Mouse (Mus musculus) ES-Bruce4 (cell line): ENCODE results near the gene Cdh23. TPM values are rescaled to one million over a fixed set of nuclear protein-coding genes. Genes with fewer than 3 reads are reported as not detected.

Source experiments
- H3K27ac ChIP-seq: 2 replicates; pipeline ENCODE4 v1.5.1; 2012; ENCODE audit warnings: low read length, inconsistent platforms; ENCODE audit not compliant: insufficient read depth
- H3K27me3 ChIP-seq: 2 replicates; pipeline ENCODE4 v1.6.1; 2012; ENCODE audit warnings: mild to moderate bottlenecking, low read length, inconsistent platforms; ENCODE audit not compliant: control insufficient read depth, poor library complexity, insufficient read depth, severe bottlenecking
- H3K36me3 ChIP-seq: 2 replicates; pipeline ENCODE4 v1.6.1; 2012; ENCODE audit warnings: inconsistent platforms, mild to moderate bottlenecking, low read length, moderate library complexity; ENCODE audit not compliant: control insufficient read depth, poor library complexity, insufficient read depth, severe bottlenecking
- H3K4me1 ChIP-seq: one replicate; pipeline ENCODE4 v1.8.1; 2011; ENCODE audit warnings: low read length; ENCODE audit not compliant: control insufficient read depth, insufficient read depth
- H3K4me3 ChIP-seq: 2 replicates; pipeline ENCODE4 v1.5.1; 2011; ENCODE audit warnings: low read depth, mild to moderate bottlenecking, low read length
- H3K9ac ChIP-seq: 2 replicates; pipeline ENCODE4 v1.6.1; 2012; ENCODE audit warnings: low read depth, mild to moderate bottlenecking, inconsistent platforms; ENCODE audit not compliant: poor library complexity, severe bottlenecking
- H3K9me3 ChIP-seq: replicated peaks from 2 replicates; pipeline ENCODE4 v1.6.1; 2012; ENCODE audit warnings: mild to moderate bottlenecking, low read length, inconsistent platforms; ENCODE audit not compliant: control insufficient read depth, poor library complexity, insufficient read depth, severe bottlenecking
- CTCF ChIP-seq: IDR thresholded peaks from one replicate; pipeline ENCODE4 v1.8.1; 2011; ENCODE audit warnings: low read depth, low read length
- EP300 ChIP-seq: IDR thresholded peaks from 2 replicates; pipeline ENCODE4 v1.6.1; 2011; ENCODE audit warnings: low read depth, low read length; ENCODE audit not compliant: insufficient read depth
- POLR2A ChIP-seq: IDR thresholded peaks from one replicate; pipeline ENCODE4 v1.8.1; 2011; ENCODE audit warnings: low read length; ENCODE audit not compliant: insufficient read depth
- polyA plus RNA-seq: library from polyadenylated mRNA; stranded (reverse); fragments of >200 nt; gene quantifications from 2 replicates; pipeline ENCODE4 v1.2.4, GENCODE M21; 2011; ENCODE audit warnings: low read depth; ENCODE audit not compliant: missing spikeins, insufficient read depth, insufficient read length

The Cdh23 gene
- polyA plus RNA-seq, 1 experiment = 0.33 TPM

DNA sequence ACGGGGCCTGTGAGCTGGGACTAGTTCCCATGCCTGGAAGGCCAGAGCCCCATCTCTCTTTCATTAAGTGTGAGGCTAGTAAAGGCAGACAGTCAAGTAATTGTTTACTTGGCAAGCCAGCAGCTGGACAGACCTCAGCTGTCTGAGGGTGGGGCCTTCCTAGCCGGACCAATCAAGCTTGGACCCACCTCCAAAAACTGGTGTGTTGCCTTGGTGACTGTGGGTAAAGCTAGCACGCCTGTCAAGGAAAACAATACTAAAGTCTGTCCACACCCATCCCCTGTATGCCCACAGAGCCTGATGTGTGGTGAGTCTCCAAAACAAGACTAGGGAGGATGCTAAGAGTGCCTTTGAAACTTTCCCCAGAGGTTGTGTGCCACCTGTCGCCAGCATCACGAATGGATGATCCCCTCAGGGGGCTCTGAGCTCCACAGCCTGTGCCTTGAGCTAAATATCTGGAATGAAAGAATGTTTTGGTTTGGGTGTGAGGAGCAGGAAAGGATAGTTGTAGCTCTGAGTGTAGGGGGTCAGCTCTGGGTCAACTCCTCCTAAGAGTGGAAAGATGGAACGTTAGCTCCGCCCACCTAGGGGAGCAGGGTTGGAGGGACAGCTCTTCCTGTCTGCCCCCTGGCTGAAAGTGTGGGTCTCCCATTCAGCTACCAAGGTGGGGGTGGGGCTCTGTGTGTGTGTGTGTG, 344.4 kb downstream of the Cdh23 start:
- Histone ChIP-seq H3K36me3 (no peaks in the 10 kb centered on the region), H3K27ac (peak overlapping the region; percentile 53), H3K27me3 (no peaks in the 10 kb centered on the region), H3K9ac (no peak overlapping the region), H3K9me3 (no peaks in the 10 kb centered on the region), H3K4me1 (peaks cover 11% of the 10 kb centered on the region), H3K4me3 (no peak overlapping the region)
- TF ChIP-seq POLR2A (no peak), EP300 (peak; percentile 78)

DNA sequence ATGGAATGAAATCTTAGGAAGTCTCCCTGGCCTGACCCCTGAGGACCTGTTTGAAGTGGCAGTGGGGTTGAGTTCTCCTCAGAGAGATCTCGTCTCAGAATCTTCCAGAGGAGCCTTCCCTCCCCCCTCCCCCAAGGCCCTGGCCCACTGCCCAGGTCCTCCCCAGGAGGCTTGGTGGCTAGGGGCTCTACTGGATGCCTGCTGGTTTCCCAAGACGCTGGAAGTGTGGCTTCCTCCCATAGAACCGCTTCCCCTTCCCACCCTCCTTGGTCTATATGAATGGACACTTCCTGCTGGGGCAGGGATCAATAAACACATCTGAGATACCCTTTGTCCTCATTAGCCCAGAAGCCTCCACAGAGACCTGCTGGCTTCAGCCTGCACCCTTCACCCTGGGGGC, 345.0 kb downstream of the Cdh23 start:
- H3K9ac ChIP-seq = no peak overlapping the region
- peaks cover 12% of the 10 kb centered on the region for H3K4me1 ChIP-seq

GRCm38 (mm10) chr10:60350805-60351167, 345.5 kb downstream of the Cdh23 start:
- Histone ChIP-seq H3K9me3 (no peaks in the 10 kb centered on the region), H3K27me3 (no peaks in the 10 kb centered on the region), H3K4me3 (no peak overlapping the region), H3K9ac (no peak overlapping the region), H3K36me3 (no peaks in the 10 kb centered on the region), H3K27ac (peak overlapping the region; percentile 28; the same call in 1 of the 2 replicates), H3K4me1 (peaks cover 12% of the 10 kb centered on the region)
- TF ChIP-seq EP300 = no peak
- TF ChIP-seq CTCF = no peak
- no peak for TF ChIP-seq POLR2A

More for the DNA sequence above, 345.0 kb downstream of the Cdh23 start:
- H3K9me3 ChIP-seq = no peaks in the 10 kb centered on the region
- peak overlapping the region; percentile 28 for H3K27ac ChIP-seq
- H3K27me3 ChIP-seq = no peaks in the 10 kb centered on the region
- H3K4me3 ChIP-seq = no peak overlapping the region
- TF ChIP-seq EP300 = no peak
- TF ChIP-seq CTCF = no peak
- H3K36me3 ChIP-seq = no peaks in the 10 kb centered on the region

DNA sequence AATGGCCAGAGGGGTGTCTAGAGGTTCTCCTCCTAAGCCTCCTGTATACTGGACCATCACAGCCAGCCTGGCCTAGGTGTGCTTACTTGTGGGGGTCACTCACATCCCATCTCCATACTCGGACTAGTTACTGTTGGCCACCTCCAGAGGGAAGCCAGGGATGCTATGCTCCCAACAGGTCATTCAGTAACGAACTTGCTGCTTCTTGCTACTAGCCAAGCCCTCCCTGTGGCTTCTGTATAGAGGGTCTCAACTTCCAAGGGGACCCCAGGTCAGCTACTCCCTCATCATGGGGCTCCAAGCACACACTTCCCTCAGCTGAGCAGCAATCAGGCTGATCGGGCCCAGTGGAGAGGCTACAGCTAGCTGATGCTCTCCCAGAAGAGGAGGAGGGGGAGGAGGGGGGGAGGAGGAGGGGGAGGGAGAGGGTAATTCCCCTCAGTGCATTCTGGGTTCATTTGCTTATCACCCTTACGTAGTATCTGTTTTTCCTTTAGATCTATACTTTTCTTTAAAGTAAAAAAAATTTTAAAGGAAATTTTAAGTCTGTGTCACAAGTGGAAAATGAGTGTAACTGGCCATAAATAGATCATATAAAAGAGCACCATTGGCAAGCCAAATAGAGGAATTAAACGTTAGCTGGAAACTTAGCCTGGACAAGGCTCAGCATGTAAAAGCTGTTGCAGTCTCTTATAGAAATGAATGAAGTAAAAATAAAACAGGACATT, 346.0 kb downstream of the Cdh23 start:
- Histone ChIP-seq H3K27ac (no peak overlapping the region), H3K9ac (no peak overlapping the region), H3K4me1 (peaks cover 12% of the 10 kb centered on the region), H3K36me3 (no peaks in the 10 kb centered on the region), H3K27me3 (no peaks in the 10 kb centered on the region), H3K4me3 (no peak overlapping the region), H3K9me3 (no peaks in the 10 kb centered on the region)
- TF ChIP-seq POLR2A (no peak), EP300 (no peak), CTCF (no peak)

GRCm38 (mm10) chr10:60349644-60350043, 346.6 kb downstream of the Cdh23 start:
- H3K9me3 ChIP-seq = no peaks in the 10 kb centered on the region
- H3K4me1 ChIP-seq = peaks cover 12% of the 10 kb centered on the region
- TF ChIP-seq POLR2A (no peak), CTCF (no peak), EP300 (no peak)
- no peaks in the 10 kb centered on the region for H3K36me3 ChIP-seq
- H3K4me3 ChIP-seq = no peak overlapping the region
- no peak overlapping the region for H3K9ac ChIP-seq
- H3K27ac ChIP-seq = no peak overlapping the region
- H3K27me3 ChIP-seq = no peaks in the 10 kb centered on the region

DNA sequence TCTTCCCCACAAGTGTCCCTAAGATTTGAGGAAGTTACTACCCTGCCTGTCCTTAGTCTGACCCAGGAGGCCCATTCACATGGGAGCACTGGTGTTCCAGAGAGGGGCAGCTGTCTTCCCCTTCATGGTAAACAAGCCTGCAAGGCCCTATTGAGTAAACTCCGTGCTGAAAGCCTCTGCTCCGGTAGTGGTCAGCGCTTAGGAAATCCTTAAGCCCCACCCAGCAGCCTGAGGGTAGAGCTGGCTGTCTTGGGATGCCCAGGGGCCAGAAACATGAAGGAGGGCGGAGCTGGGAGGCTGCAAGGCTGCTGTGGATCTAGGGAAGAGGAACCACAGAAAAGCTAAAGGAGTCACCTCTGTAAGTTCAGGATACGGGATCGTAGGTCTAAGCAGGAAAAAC, 347.2 kb downstream of the Cdh23 start:
- no peak overlapping the region for H3K9ac ChIP-seq
- no peaks in the 10 kb centered on the region for H3K36me3 ChIP-seq
- H3K9me3 ChIP-seq = no peaks in the 10 kb centered on the region
- no peak overlapping the region for H3K27ac ChIP-seq
- TF ChIP-seq EP300 = 0 out of 2 replicates have a peak, but pooled peaks have one; percentile 50
- no peak for TF ChIP-seq CTCF
- TF ChIP-seq POLR2A = no peak
- H3K4me3 ChIP-seq = no peak overlapping the region
- no peaks in the 10 kb centered on the region for H3K27me3 ChIP-seq
- peaks cover 12% of the 10 kb centered on the region for H3K4me1 ChIP-seq
